Mouse (Mus musculus) heart, embryonic 16.5 days (tissue): ENCODE results near the gene Cachd1. TPM values are rescaled to one million over a fixed set of nuclear protein-coding genes. Genes with fewer than 3 reads are reported as not detected.

Source experiments
- polyA plus RNA-seq: library from polyadenylated mRNA; unstranded; fragments of >200 nt; fragmentation: Nextera tagmentation; extraction: Ambion mirVana; gene quantifications from 2 replicates; pipeline ENCODE4 v1.2.1, GENCODE M21; 2015

The Cachd1 gene
- polyA plus RNA-seq, 1 experiment from 2014 or later: 4.6 TPM

Other genes with a start within 250 kb of the Cachd1 start
- gene Gm10577, start 244.0 kb downstream of the Cachd1 start, polyA plus RNA-seq: not detected in 2 replicates